Mouse (Mus musculus) liver, postnatal 0 days (tissue): ENCODE measurements around the gene Lrrc34. TPM values are rescaled to one million over a fixed set of nuclear protein-coding genes. Genes with fewer than 3 reads are reported as not detected.
A peak's percentile ranks its signal among the peaks of the same experiment; 100 is the strongest.

Source experiments
- ATAC-seq: fragments of 200-750 bp; cut with Nextera tagmentation; 2 replicates; pipeline ENCODE4 v1.8.0; 2017; ENCODE audit warnings: mild to moderate bottlenecking, moderate library complexity
- DNase-seq: peaks from one replicate; pipeline ENCODE4 v3.0.0-alpha.2; 2016
- H3K27ac ChIP-seq: fragments of 300-500 bp; sonication (generic); 2 replicates; pipeline ENCODE4 v1.5.1; 2014; ENCODE audit warnings: antibody characterized with exemption, moderate library complexity, mild to moderate bottlenecking, low read depth
- H3K27me3 ChIP-seq: fragments of 300-500 bp; sonication (generic); 2 replicates; pipeline ENCODE4 v1.6.1; 2014; ENCODE audit warnings: low read length, control low read depth, mixed read lengths; ENCODE audit not compliant: insufficient read depth
- H3K36me3 ChIP-seq: fragments of 300-500 bp; sonication (generic); replicated peaks from 2 replicates; pipeline ENCODE4 v1.6.1; 2014; ENCODE audit warnings: mild to moderate bottlenecking, control low read depth, low read length, moderate library complexity, mixed read lengths; ENCODE audit not compliant: insufficient read depth
- H3K4me1 ChIP-seq: fragments of 300-500 bp; sonication (generic); 2 replicates; pipeline ENCODE4 v1.6.1; 2014; ENCODE audit warnings: antibody characterized with exemption, mild to moderate bottlenecking, control low read depth; ENCODE audit not compliant: insufficient read depth
- H3K4me2 ChIP-seq: fragments of 300-500 bp; sonication (generic); 2 replicates; pipeline ENCODE4 v1.6.1; 2014; ENCODE audit warnings: low read depth, mild to moderate bottlenecking, low read length, moderate library complexity, mixed read lengths
- H3K4me3 ChIP-seq: fragments of 300-500 bp; sonication (generic); 2 replicates; pipeline ENCODE4 v1.5.1; 2014; ENCODE audit warnings: low read depth, low read length
- H3K9ac ChIP-seq: fragments of 300-500 bp; sonication (generic); replicated peaks from 2 replicates; pipeline ENCODE4 v1.6.1; 2014; ENCODE audit warnings: mild to moderate bottlenecking, moderate library complexity
- H3K9me3 ChIP-seq: fragments of 300-500 bp; sonication (generic); 2 replicates; pipeline ENCODE4 v1.6.1; 2016; ENCODE audit warnings: mild to moderate bottlenecking, control low read depth, low read length, mixed read lengths
- CTCF ChIP-seq: sonication (generic); IDR thresholded peaks from 2 replicates; pipeline ENCODE4 v1.5.1; 2016; ENCODE audit warnings: antibody characterized with exemption, low read depth
- EP300 ChIP-seq: IDR thresholded peaks from 2 replicates; pipeline ENCODE4 v1.6.1; 2016; ENCODE audit warnings: antibody characterized with exemption, low read depth, mild to moderate bottlenecking
- WGBS: fragments of 180-500 bp; shearing (Covaris S2); extraction: QIAGEN DNeasy Blood & Tissue Kit; methylation state at CpG from one replicate; pipeline ENCODE4 v1.1.7; 2014; ENCODE audit not compliant: insufficient replicate concordance; 5-methylcytosine and 5-hydroxymethylcytosine counted together
- polyA plus RNA-seq: library from polyadenylated mRNA; unstranded; fragments of >200 nt; fragmentation: Nextera tagmentation; extraction: Ambion mirVana; gene quantifications from 2 replicates; pipeline ENCODE4 v1.2.1, GENCODE M21; 2015

The Lrrc34 gene
- polyA plus RNA-seq, 1 experiment from 2014 or later, result 0.06 TPM

GRCm38 (mm10) chr3:30633681-30634080 lies 14.0 kb downstream of the Lrrc34 start:
- TF ChIP-seq EP300 (no peak), CTCF (peak; percentile 13; the same call in 1 of the 2 replicates)
- Histone ChIP-seq H3K4me1 (no peaks in the 10 kb centered on the region), H3K4me3 (no peak overlapping the region), H3K36me3 (no peaks in the 10 kb centered on the region), H3K27ac (no peak overlapping the region), H3K9me3 (no peaks in the 10 kb centered on the region), H3K27me3 (no peaks in the 10 kb centered on the region), H3K4me2 (no peak overlapping the region), H3K9ac (no peak overlapping the region)
- WGBS, result 56% methylated on average over 3 of the region's 3 CpGs
- ATAC-seq (no peak), DNase-seq (no peak)

DNA sequence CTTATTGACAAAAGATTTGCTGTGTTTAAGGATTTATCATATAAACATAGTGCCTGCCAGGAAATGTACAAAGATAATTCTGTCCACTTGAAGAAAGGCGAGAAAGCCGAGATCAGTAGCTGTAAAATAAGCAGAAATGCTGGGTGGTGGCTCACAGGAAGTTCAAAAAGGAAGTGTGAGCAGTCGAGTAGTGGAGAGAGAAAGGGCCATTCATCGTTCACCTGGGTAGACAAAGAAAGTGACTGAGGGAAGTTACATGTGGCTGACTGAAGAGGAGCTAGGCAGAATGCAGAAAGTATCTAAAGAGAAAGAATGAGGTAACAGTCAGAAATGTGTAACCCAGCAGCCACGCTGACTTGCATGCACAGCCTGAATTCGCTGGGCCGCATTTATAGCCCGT lies 27.5 kb downstream of the Lrrc34 start:
- Histone ChIP-seq H3K27me3 (no peaks in the 10 kb centered on the region), H3K9ac (no peak overlapping the region), H3K4me3 (no peak overlapping the region), H3K4me2 (no peak overlapping the region), H3K4me1 (no peaks in the 10 kb centered on the region), H3K9me3 (no peaks in the 10 kb centered on the region), H3K27ac (no peak overlapping the region), H3K36me3 (peaks cover 36% of the 10 kb centered on the region)
- DNase-seq, result no peak
- ATAC-seq, result no peak
- TF ChIP-seq EP300, result no peak
- TF ChIP-seq CTCF, result no peak
- 59% methylated on average over 8 of the region's 8 CpGs for WGBS

GRCm38 (mm10) chr3:30610930-30611329 lies 36.7 kb downstream of the Lrrc34 start:
- no peak overlapping the region for H3K4me3 ChIP-seq
- H3K4me1 ChIP-seq, result no peaks in the 10 kb centered on the region; the same call in 1 of the 2 replicates
- H3K9ac ChIP-seq, result no peak overlapping the region
- no peak for DNase-seq
- 84% methylated on average over 4 of the region's 4 CpGs for WGBS
- no peaks in the 10 kb centered on the region for H3K27me3 ChIP-seq
- H3K9me3 ChIP-seq, result no peaks in the 10 kb centered on the region
- TF ChIP-seq EP300, result no peak
- TF ChIP-seq CTCF, result no peak
- no peak for ATAC-seq
- H3K4me2 ChIP-seq, result no peak overlapping the region
- peaks cover 71% of the 10 kb centered on the region for H3K36me3 ChIP-seq
- no peak overlapping the region for H3K27ac ChIP-seq

GRCm38 (mm10) chr3:30608999-30609398 lies 38.7 kb downstream of the Lrrc34 start:
- no peak overlapping the region for H3K27ac ChIP-seq
- no peak overlapping the region for H3K4me2 ChIP-seq
- H3K27me3 ChIP-seq, result no peaks in the 10 kb centered on the region
- H3K4me3 ChIP-seq, result no peak overlapping the region
- no peak for TF ChIP-seq EP300
- TF ChIP-seq CTCF, result no peak
- no peak overlapping the region for H3K9ac ChIP-seq
- WGBS, result 68% methylated on average over 3 of the region's 3 CpGs
- no peaks in the 10 kb centered on the region for H3K9me3 ChIP-seq
- peaks cover 1% of the 10 kb centered on the region for H3K4me1 ChIP-seq
- DNase-seq, result no peak
- no peak for ATAC-seq
- H3K36me3 ChIP-seq, result peaks cover 65% of the 10 kb centered on the region

- 47% methylated on average over 10 of the region's 10 CpGs for WGBS
- no peak for DNase-seq
- Histone ChIP-seq H3K27me3 (peaks cover 3% of the 10 kb centered on the region; the same call in 1 of the 2 replicates), H3K9ac (peak overlapping the region; percentile 95), H3K4me1 (peaks cover 24% of the 10 kb centered on the region), H3K4me2 (peak overlapping the region; percentile 84), H3K36me3 (peaks cover 26% of the 10 kb centered on the region), H3K4me3 (peak overlapping the region; percentile 88), H3K27ac (peak overlapping the region; percentile 99), H3K9me3 (no peaks in the 10 kb centered on the region)
- no peak for TF ChIP-seq CTCF
- no peak for ATAC-seq
Measured at GRCm38 (mm10) chr3:30603256-30603655, 44.4 kb downstream of the Lrrc34 start.

DNA sequence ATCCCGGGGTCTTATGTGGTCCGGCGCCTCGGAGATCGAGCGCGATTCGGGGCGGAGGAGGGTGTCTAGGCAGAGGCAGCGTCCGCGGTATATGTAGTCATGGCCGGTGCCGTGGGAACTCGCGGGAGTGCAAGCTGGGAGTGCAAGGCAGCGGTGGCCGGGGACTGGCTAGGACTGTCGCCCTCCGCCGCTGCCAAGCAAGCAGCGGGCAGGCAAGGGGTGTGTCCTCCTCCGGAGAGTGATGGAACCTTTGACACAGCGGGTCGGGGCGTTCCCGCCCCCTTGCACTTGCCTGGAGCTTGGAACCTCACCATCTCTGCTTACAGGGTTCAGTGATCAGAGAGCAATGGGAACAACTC lies 45.0 kb downstream of the Lrrc34 start:
- H3K9ac ChIP-seq, result peak overlapping the region; percentile 95
- H3K9me3 ChIP-seq, result no peaks in the 10 kb centered on the region
- peak overlapping the region; percentile 99 for H3K27ac ChIP-seq
- H3K36me3 ChIP-seq, result peaks cover 23% of the 10 kb centered on the region
- peak overlapping the region; percentile 84 for H3K4me2 ChIP-seq
- peak overlapping the region; percentile 88 for H3K4me3 ChIP-seq
- H3K4me1 ChIP-seq, result peaks cover 24% of the 10 kb centered on the region
- H3K27me3 ChIP-seq, result peaks cover 4% of the 10 kb centered on the region; the same call in 1 of the 2 replicates
- peak; percentile 88 for DNase-seq
- no peak for TF ChIP-seq EP300
- WGBS, result 1% methylated on average over 26 of the region's 27 CpGs
- peak; percentile 74 for ATAC-seq
